Mouse (Mus musculus): ENCODE measurements around the gene Ar. TPM values are rescaled to one million over a fixed set of nuclear protein-coding genes. Genes with fewer than 3 reads are reported as not detected.

Ar gene
- polyA plus RNA-seq, 1 experiment from 2014 or later: 0.14 TPM

- H3K4me2 ChIP-seq: no peak overlapping the region
- no peaks in the 10 kb centered on the region for H3K27me3 ChIP-seq
- H3K4me1 ChIP-seq: no peaks in the 10 kb centered on the region
- H3K36me3 ChIP-seq: no peaks in the 10 kb centered on the region
- no peaks in the 10 kb centered on the region for H3K9me3 ChIP-seq
- no peak overlapping the region for H3K4me3 ChIP-seq
- ATAC-seq (ENCODE audit: borderline replicate concordance, extremely low read depth, low FRiP score, low TSS enrichment): no peak
- no peak overlapping the region for H3K27ac ChIP-seq
- H3K9ac ChIP-seq: no peak overlapping the region
These were observed 122.8 kb downstream of the Ar start for GRCm38 (mm10) chrX:98271361-98271760.

- ATAC-seq (ENCODE audit: borderline replicate concordance, extremely low read depth, low FRiP score, low TSS enrichment): no peak
- no peaks in the 10 kb centered on the region for H3K9me3 ChIP-seq
- WGBS: 35% methylated on average over 1 of the region's 1 CpGs
These were observed 143.2 kb downstream of the Ar start for GRCm38 (mm10) chrX:98291763-98292162.

GRCm38 (mm10) chrX:98300685-98301084 is 152.1 kb downstream of the Ar start:
- H3K36me3 ChIP-seq: no peaks in the 10 kb centered on the region
- no peaks in the 10 kb centered on the region for H3K27me3 ChIP-seq
- H3K4me2 ChIP-seq: no peak overlapping the region
- no peaks in the 10 kb centered on the region for H3K4me1 ChIP-seq
- no peak overlapping the region for H3K4me3 ChIP-seq
- no peak for ATAC-seq (ENCODE audit: borderline replicate concordance, extremely low read depth, low FRiP score, low TSS enrichment)
- H3K9ac ChIP-seq: no peak overlapping the region
- H3K9me3 ChIP-seq: no peaks in the 10 kb centered on the region
- H3K27ac ChIP-seq: no peak overlapping the region
- 73% methylated on average over 4 of the region's 4 CpGs for WGBS

More at GRCm38 (mm10) chrX:98291763-98292162, 143.2 kb downstream of the Ar start:
- no peaks in the 10 kb centered on the region for H3K36me3 ChIP-seq
- no peak overlapping the region for H3K9ac ChIP-seq
- no peaks in the 10 kb centered on the region for H3K4me1 ChIP-seq
- H3K27me3 ChIP-seq: no peaks in the 10 kb centered on the region
- no peak overlapping the region for H3K4me3 ChIP-seq
- H3K4me2 ChIP-seq: no peak overlapping the region
- no peak overlapping the region for H3K27ac ChIP-seq

GRCm38 (mm10) chrX:98301924-98302323 is 153.4 kb downstream of the Ar start:
- no peak for ATAC-seq (ENCODE audit: borderline replicate concordance, extremely low read depth, low FRiP score, low TSS enrichment)
- Histone ChIP-seq H3K9ac (no peak overlapping the region), H3K27me3 (no peaks in the 10 kb centered on the region), H3K27ac (no peak overlapping the region), H3K4me2 (no peak overlapping the region), H3K4me3 (no peak overlapping the region), H3K4me1 (no peaks in the 10 kb centered on the region), H3K9me3 (no peaks in the 10 kb centered on the region), H3K36me3 (no peaks in the 10 kb centered on the region)
- WGBS: 66% methylated on average over 2 of the region's 2 CpGs

GRCm38 (mm10) chrX:98315961-98316360 is 167.4 kb downstream of the Ar start:
- no peak overlapping the region for H3K4me2 ChIP-seq
- H3K4me1 ChIP-seq: no peaks in the 10 kb centered on the region
- H3K27ac ChIP-seq: no peak overlapping the region
- ATAC-seq (ENCODE audit: borderline replicate concordance, extremely low read depth, low FRiP score, low TSS enrichment): no peak
- no peak overlapping the region for H3K4me3 ChIP-seq
- no peak overlapping the region for H3K9ac ChIP-seq
- H3K9me3 ChIP-seq: no peaks in the 10 kb centered on the region
- no peaks in the 10 kb centered on the region for H3K36me3 ChIP-seq
- no peaks in the 10 kb centered on the region; the same call in 1 of the 2 replicates for H3K27me3 ChIP-seq
- WGBS: 90% methylated on average over 3 of the region's 3 CpGs

GRCm38 (mm10) chrX:98317483-98317882 is 168.9 kb downstream of the Ar start:
- no peak for ATAC-seq (ENCODE audit: borderline replicate concordance, extremely low read depth, low FRiP score, low TSS enrichment)
- no peak overlapping the region for H3K4me2 ChIP-seq
- H3K36me3 ChIP-seq: no peaks in the 10 kb centered on the region
- no peak overlapping the region for H3K9ac ChIP-seq
- H3K27ac ChIP-seq: no peak overlapping the region
- no peaks in the 10 kb centered on the region; the same call in 1 of the 2 replicates for H3K27me3 ChIP-seq
- H3K4me3 ChIP-seq: no peak overlapping the region
- H3K4me1 ChIP-seq: no peaks in the 10 kb centered on the region
- H3K9me3 ChIP-seq: no peaks in the 10 kb centered on the region

- Histone ChIP-seq H3K9ac (no peak overlapping the region), H3K27me3 (no peaks in the 10 kb centered on the region), H3K4me3 (no peak overlapping the region), H3K4me1 (no peaks in the 10 kb centered on the region), H3K4me2 (no peak overlapping the region), H3K9me3 (no peaks in the 10 kb centered on the region), H3K36me3 (no peaks in the 10 kb centered on the region), H3K27ac (no peak overlapping the region)
- WGBS: 60% methylated on average over 2 of the region's 2 CpGs
- no peak for ATAC-seq (ENCODE audit: borderline replicate concordance, extremely low read depth, low FRiP score, low TSS enrichment)
These were observed 174.5 kb downstream of the Ar start for GRCm38 (mm10) chrX:98323105-98323504.

GRCm38 (mm10) chrX:98347481-98347880 is 198.9 kb downstream of the Ar start:
- Histone ChIP-seq H3K4me3 (no peak overlapping the region), H3K27me3 (no peaks in the 10 kb centered on the region), H3K9me3 (no peaks in the 10 kb centered on the region), H3K36me3 (no peaks in the 10 kb centered on the region), H3K27ac (no peak overlapping the region), H3K9ac (no peak overlapping the region), H3K4me1 (no peaks in the 10 kb centered on the region), H3K4me2 (no peak overlapping the region)
- no peak for ATAC-seq (ENCODE audit: borderline replicate concordance, extremely low read depth, low FRiP score, low TSS enrichment)
- WGBS: 72% methylated on average over 1 of the region's 1 CpGs

GRCm38 (mm10) chrX:98348036-98348435 is 199.5 kb downstream of the Ar start:
- WGBS: 42% methylated on average over 4 of the region's 4 CpGs
- Histone ChIP-seq H3K4me2 (no peak overlapping the region), H3K27me3 (no peaks in the 10 kb centered on the region), H3K4me1 (no peaks in the 10 kb centered on the region), H3K4me3 (no peak overlapping the region), H3K36me3 (no peaks in the 10 kb centered on the region), H3K9me3 (no peaks in the 10 kb centered on the region), H3K9ac (no peak overlapping the region), H3K27ac (no peak overlapping the region)
- no peak for ATAC-seq (ENCODE audit: borderline replicate concordance, extremely low read depth, low FRiP score, low TSS enrichment)

All from lung, embryonic 15.5 days (tissue).